Mouse (Mus musculus) heart, postnatal 0 days (tissue): ENCODE measurements around the gene Necap1.

Experiments used
- CTCF ChIP-seq: IDR thresholded peaks from 2 replicates; pipeline ENCODE4 v1.5.1; 2016; ENCODE audit warnings: antibody characterized with exemption, control low read depth, low read depth
- EP300 ChIP-seq: IDR thresholded peaks from 2 replicates; pipeline ENCODE4 v1.6.1; 2016; ENCODE audit warnings: antibody characterized with exemption, low read depth

GRCm38 (mm10) chr6:122869846-122870245 lies 4.4 kb upstream of the Necap1 start:
- TF ChIP-seq EP300 (no peak), CTCF (no peak)
